Mouse (Mus musculus) adrenal gland, postnatal 14 days (tissue): ENCODE measurements around the gene 6820408C15Rik. TPM values are rescaled to one million over a fixed set of nuclear protein-coding genes. Genes with fewer than 3 reads are reported as not detected.

Source experiments
- DNase-seq: peaks from one replicate; pipeline ENCODE4 v3.0.0; 2021; ENCODE audit warnings: mixed read lengths
- total RNA-seq: library from RNA; stranded (reverse); gene quantifications from 2 replicates; pipeline ENCODE4 v1.2.3, GENCODE M21; 2021

6820408C15Rik gene
- total RNA-seq, 1 experiment from 2014 or later: 0.37 TPM

DNA sequence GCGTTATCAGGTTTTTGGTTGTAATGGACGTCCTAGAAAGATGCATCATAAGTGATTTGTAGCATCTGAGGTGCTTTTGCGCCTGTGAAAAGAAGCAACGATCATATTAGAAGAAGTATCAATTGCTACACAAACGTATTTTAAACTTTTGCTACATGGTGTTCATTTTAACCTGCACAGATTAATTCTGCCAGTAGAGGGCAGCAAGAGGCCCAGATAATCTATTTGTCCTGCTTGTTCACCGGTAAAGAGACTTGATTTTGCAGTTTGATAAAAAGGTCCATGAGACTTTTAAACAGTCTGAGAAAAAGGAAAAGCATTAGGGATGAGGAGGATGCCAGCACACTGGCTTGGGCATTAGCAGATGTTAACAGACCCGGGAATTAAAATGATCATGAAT is 55.6 kb downstream of the 6820408C15Rik start:
- peak; percentile 58 for DNase-seq

DNA sequence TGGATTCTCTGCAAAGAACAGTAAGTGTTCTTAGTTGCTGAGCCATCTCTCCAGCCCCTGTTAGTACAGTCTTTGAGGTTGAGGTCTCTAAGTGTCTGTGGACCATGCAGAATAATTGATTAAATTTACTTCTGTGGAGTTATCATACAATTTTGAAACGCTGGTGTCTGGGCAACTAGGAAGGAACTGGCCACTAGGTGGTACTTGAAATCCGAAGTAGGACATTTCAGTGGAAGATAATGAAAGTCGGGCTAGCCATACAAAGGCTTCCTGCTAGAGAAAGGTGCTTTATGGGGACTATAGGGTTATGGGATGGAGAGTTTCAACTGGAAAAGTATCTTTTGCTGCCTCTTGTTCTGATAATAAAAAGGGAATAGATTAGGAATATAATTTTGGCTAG is 57.0 kb downstream of the 6820408C15Rik start:
- DNase-seq: no peak

DNA sequence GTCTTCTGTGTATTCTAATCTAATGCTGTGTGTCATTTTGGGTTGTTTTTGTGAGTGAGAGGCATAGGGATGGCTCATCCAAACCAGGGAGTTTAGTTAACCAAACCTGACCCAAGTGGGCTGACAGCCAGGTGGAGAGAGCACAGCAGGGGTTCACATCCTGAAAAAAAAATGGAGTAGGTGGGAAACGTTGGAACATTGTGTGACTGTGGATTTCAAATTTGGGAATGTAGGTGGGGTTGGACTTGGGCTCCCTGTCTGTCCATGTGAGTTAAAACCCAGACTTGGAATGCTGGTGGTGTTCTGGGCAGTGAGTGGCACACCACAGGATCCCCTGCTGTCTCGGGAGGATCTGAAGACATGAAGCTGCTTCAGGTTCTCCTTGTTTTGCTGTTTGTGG is 61.4 kb downstream of the 6820408C15Rik start, which contains the start of gene Defb20:
Gene Defb20, plus strand, starts transcription at position 301 of the 400 bp plus-strand sequence.
- no peak for DNase-seq

DNA sequence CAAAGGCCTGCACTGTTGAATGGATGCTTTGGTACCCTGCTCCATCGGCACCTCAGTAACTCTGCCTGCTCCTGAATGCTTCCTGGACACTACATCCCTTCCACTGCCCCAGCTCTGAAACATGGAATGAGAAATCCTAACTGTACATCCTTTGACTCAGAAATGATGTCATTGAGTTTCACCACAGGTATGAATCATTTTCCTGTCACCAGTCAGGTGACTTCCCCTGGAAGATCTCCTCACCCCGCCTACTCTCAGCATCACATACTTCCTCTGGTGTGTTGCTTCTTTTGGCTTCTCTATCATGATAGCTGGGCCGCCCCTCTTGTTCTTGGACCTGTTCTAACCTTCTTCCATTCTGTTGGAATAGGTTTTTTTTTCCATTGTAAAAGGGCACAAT is 65.5 kb downstream of the 6820408C15Rik start:
- no peak for DNase-seq

DNA sequence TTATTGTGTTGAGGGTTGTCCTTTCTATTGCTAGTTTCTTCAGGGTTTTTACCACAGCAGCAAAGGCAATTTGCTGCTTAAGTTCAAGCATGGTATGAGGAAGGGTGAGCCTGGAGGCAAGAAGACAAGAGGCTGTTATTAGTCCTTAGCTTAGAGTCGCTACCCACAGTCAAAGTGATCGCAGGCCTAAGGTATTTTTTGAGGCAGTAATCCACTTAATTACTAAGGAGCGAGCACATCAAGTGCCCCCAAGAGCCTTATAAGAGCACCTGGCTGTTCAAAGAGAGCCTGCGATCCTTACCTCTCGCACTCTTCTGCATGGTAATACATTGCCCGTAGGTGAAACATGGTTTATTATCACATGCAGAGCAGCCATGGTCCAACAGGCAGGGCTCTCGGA is 66.3 kb downstream of the 6820408C15Rik start:
- no peak for DNase-seq

GRCm38 (mm10) chr2:152487024-152487423 is 71.6 kb downstream of the 6820408C15Rik start:
- no peak for DNase-seq

DNA sequence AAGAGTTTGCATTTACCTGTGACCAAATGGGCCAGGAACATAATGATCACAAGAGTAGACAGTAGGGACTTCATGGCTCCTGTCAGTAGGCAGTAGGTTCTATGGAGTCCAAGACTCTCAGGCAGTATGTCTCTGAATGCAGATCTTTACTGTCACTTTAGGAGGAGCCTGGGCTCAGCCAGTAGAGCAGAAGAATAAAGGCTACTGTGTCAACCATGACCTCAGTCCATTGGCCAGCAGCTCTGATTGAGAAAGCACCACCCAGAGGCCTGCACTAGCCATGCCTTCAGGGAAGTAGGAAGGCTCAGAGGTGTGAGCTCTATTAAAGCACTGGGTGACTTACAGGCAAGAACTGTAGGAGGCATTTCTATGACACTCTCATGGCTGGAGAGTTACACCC is 74.7 kb downstream of the 6820408C15Rik start, which contains the start of gene Defb22:
Gene Defb22, minus strand, starts transcription at position 101 of the 400 bp plus-strand sequence.
- DNase-seq: no peak

DNA sequence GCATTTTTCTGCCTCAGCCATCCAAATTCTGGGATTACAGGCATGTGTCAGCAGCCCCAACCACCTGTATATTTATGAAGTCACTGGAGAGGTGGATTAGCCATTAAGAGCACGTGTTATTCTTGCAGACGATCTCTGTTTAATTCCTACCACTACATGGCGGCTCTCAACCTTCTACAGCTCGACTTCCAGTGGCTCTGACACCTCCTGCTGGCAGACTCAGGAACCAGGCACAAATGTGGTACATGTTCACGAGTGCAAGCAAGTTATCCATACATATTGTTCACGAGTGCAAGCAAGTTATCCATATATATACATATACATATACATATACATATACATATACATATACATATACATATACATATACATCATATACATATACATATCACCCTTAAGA is 77.8 kb downstream of the 6820408C15Rik start:
- DNase-seq: no peak

Other genes starting within 250 kb of the 6820408C15Rik start
- 103 and 105 TPM in 2 replicates for gene Csnk2a1, start 188.7 kb upstream of the 6820408C15Rik start, total RNA-seq
- 145 and 149 TPM in 2 replicates for gene Tbc1d20, start 121.8 kb upstream of the 6820408C15Rik start, total RNA-seq
- gene Rbck1, start 82.9 kb upstream of the 6820408C15Rik start, total RNA-seq: 104 and 107 TPM in 2 replicates
- 4.5 and 6.0 TPM in 2 replicates for gene Trib3, start 71.6 kb upstream of the 6820408C15Rik start, total RNA-seq
- 2.8 and 3.0 TPM in 2 replicates for gene Nrsn2, start 38.9 kb upstream of the 6820408C15Rik start, total RNA-seq
- 14.7 and 16.0 TPM in 2 replicates for gene Sox12, start 17.5 kb upstream of the 6820408C15Rik start, total RNA-seq
- 8.3 and 9.9 TPM in 2 replicates for gene Zcchc3, start 560 bp upstream of the 6820408C15Rik start, total RNA-seq
- not detected in 2 replicates for gene Defb23, start 49.0 kb downstream of the 6820408C15Rik start, total RNA-seq
- not detected in 2 replicates for gene Defb20, start 61.5 kb downstream of the 6820408C15Rik start, total RNA-seq
- gene Defb22, start 74.6 kb downstream of the 6820408C15Rik start, total RNA-seq: not detected in 2 replicates
- gene Defb26, start 96.1 kb downstream of the 6820408C15Rik start, total RNA-seq: not detected in 2 replicates
- not detected in 2 replicates for gene Defb28, start 102.7 kb downstream of the 6820408C15Rik start, total RNA-seq
- gene Defb29, start 124.5 kb downstream of the 6820408C15Rik start, total RNA-seq: not detected in 2 replicates
- gene Gm17416, start 153.8 kb downstream of the 6820408C15Rik start, total RNA-seq: not detected in 2 replicates
- not detected in 2 replicates for gene Defb21, start 157.2 kb downstream of the 6820408C15Rik start, total RNA-seq
- 2.0 and 2.5 TPM in 2 replicates for gene Defb19, start 164.7 kb downstream of the 6820408C15Rik start, total RNA-seq
- gene Defb45, start 183.8 kb downstream of the 6820408C15Rik start, total RNA-seq: not detected in 2 replicates
- not detected in 2 replicates for gene Defb36, start 188.7 kb downstream of the 6820408C15Rik start, total RNA-seq
- 1.6 TPM in 1 of 2 replicates, not detected in the other for gene Defb25, start 207.5 kb downstream of the 6820408C15Rik start, total RNA-seq
- gene Rem1, start 211.4 kb downstream of the 6820408C15Rik start, total RNA-seq: 8.3 and 9.8 TPM in 2 replicates